Mouse (Mus musculus): ENCODE measurements at regions not wholly inside any gene's neighbourhood (a gene's known extent, or its start where the extent isn't known, plus 50 kb on each side); places are given as distances from the start of the nearest gene placed in this dataset.

GRCm38 (mm10) chr6:101874894-101875293 lies 497.2 kb upstream of the Pdzrn3 start:
- DNase-seq, result no peak

- no peak for DNase-seq
Measured at GRCm38 (mm10) chr6:101858895-101859294, 481.2 kb upstream of the Pdzrn3 start.

GRCm38 (mm10) chr6:101840695-101841094 lies 463.0 kb upstream of the Pdzrn3 start:
- no peak for DNase-seq

GRCm38 (mm10) chr6:101837563-101837962 lies 459.9 kb upstream of the Pdzrn3 start:
- DNase-seq, result no peak

GRCm38 (mm10) chr6:101793986-101794385 lies 416.3 kb upstream of the Pdzrn3 start:
- DNase-seq, result no peak

GRCm38 (mm10) chr6:101777864-101778263 lies 400.2 kb upstream of the Pdzrn3 start:
- DNase-seq, result no peak

- no peak for DNase-seq
Measured at GRCm38 (mm10) chr6:101773151-101773550, 395.5 kb upstream of the Pdzrn3 start.

- DNase-seq, result no peak
Measured at GRCm38 (mm10) chr6:101735107-101735506, 357.4 kb upstream of the Pdzrn3 start.

GRCm38 (mm10) chr6:101720513-101720912 lies 342.8 kb upstream of the Pdzrn3 start:
- no peak for DNase-seq

GRCm38 (mm10) chr6:101689684-101690083 lies 312.0 kb upstream of the Pdzrn3 start:
- DNase-seq, result no peak

GRCm38 (mm10) chr6:101686578-101686977 lies 308.9 kb upstream of the Pdzrn3 start:
- no peak for DNase-seq

GRCm38 (mm10) chr6:101685734-101686133 lies 308.0 kb upstream of the Pdzrn3 start:
- DNase-seq, result no peak

GRCm38 (mm10) chr6:101684390-101684789 lies 306.7 kb upstream of the Pdzrn3 start:
- no peak for DNase-seq

GRCm38 (mm10) chr6:101674846-101675245 lies 297.1 kb upstream of the Pdzrn3 start:
- DNase-seq, result no peak

GRCm38 (mm10) chr6:101670770-101671169 lies 293.1 kb upstream of the Pdzrn3 start:
- no peak for DNase-seq

- no peak for DNase-seq
Measured at GRCm38 (mm10) chr6:101669118-101669845, 291.6 kb upstream of the Pdzrn3 start.

- DNase-seq, result no peak
Measured at GRCm38 (mm10) chr6:101654351-101654750, 276.7 kb upstream of the Pdzrn3 start.

GRCm38 (mm10) chr6:101650348-101650747 lies 272.7 kb upstream of the Pdzrn3 start:
- DNase-seq, result peak; percentile 14 to 24

- no peak for DNase-seq
Measured at GRCm38 (mm10) chr6:101617295-101617694, 239.6 kb upstream of the Pdzrn3 start.

GRCm38 (mm10) chr6:101616776-101617175 lies 239.1 kb upstream of the Pdzrn3 start:
- no peak for DNase-seq

GRCm38 (mm10) chr6:101609015-101609414 lies 231.3 kb upstream of the Pdzrn3 start:
- no peak for DNase-seq

- no peak for DNase-seq
Measured at GRCm38 (mm10) chr6:101603083-101603482, 225.4 kb upstream of the Pdzrn3 start.

- DNase-seq, result no peak
Measured at GRCm38 (mm10) chr6:101596995-101597394, 219.3 kb upstream of the Pdzrn3 start.

- peak; percentile 4 to 16 for DNase-seq
Measured at GRCm38 (mm10) chr6:101593782-101594641, 216.3 kb upstream of the Pdzrn3 start.
